Mouse (Mus musculus) heart, embryonic 11.5 days (tissue): ENCODE data around the gene Ctnna3. TPM values are rescaled to one million over a fixed set of nuclear protein-coding genes. Genes with fewer than 3 reads are reported as not detected.

Experiments used
- ATAC-seq: fragments of 200-750 bp; cut with Nextera tagmentation; replicated peaks from 2 replicates; pipeline ENCODE4 v1.8.0; 2017; ENCODE audit warnings: moderate library complexity; ENCODE audit not compliant: insufficient number of reproducible peaks, low FRiP score, low TSS enrichment
- H3K27ac ChIP-seq: fragments of 300-500 bp; sonication (generic); 2 replicates; pipeline ENCODE4 v1.5.1; 2014; ENCODE audit warnings: mild to moderate bottlenecking, low read depth, low read length
- H3K27me3 ChIP-seq: fragments of 300-500 bp; sonication (generic); 2 replicates; pipeline ENCODE4 v1.6.1; 2014; ENCODE audit warnings: mild to moderate bottlenecking, low read length, mixed read lengths; ENCODE audit not compliant: control insufficient read depth, insufficient read depth
- H3K36me3 ChIP-seq: fragments of 300-500 bp; sonication (generic); 2 replicates; pipeline ENCODE4 v1.6.1; 2014; ENCODE audit warnings: mild to moderate bottlenecking, low read length, moderate library complexity, mixed read lengths; ENCODE audit not compliant: control insufficient read depth, insufficient read depth
- H3K4me1 ChIP-seq: fragments of 300-500 bp; sonication (generic); 2 replicates; pipeline ENCODE4 v1.6.1; 2014; ENCODE audit warnings: low read length; ENCODE audit not compliant: control insufficient read depth, insufficient read depth
- H3K4me2 ChIP-seq: fragments of 300-500 bp; sonication (generic); 2 replicates; pipeline ENCODE4 v1.6.1; 2014; ENCODE audit warnings: mild to moderate bottlenecking, moderate library complexity
- H3K4me3 ChIP-seq: fragments of 300-500 bp; sonication (generic); 2 replicates; pipeline ENCODE4 v1.5.1; 2014; ENCODE audit warnings: low read depth, low read length
- H3K9ac ChIP-seq: fragments of 300-500 bp; sonication (generic); 2 replicates; pipeline ENCODE4 v1.6.1; 2014; ENCODE audit warnings: mild to moderate bottlenecking, low read depth, low read length, moderate library complexity
- H3K9me3 ChIP-seq: fragments of 300-500 bp; sonication (generic); replicated peaks from 2 replicates; pipeline ENCODE4 v1.6.1; 2016; ENCODE audit warnings: low read length; ENCODE audit not compliant: control insufficient read depth
- whole genome bisulfite sequencing: fragments of 180-500 bp; shearing (Covaris S2); extraction: QIAGEN DNeasy Blood & Tissue Kit; methylation state at CpG from one replicate; pipeline ENCODE4 v1.1.7; 2014; ENCODE audit not compliant: insufficient replicate concordance; 5-methylcytosine and 5-hydroxymethylcytosine counted together
- polyA plus RNA-seq: library from polyadenylated mRNA; unstranded; fragments of >200 nt; fragmentation: Nextera tagmentation; extraction: Ambion mirVana; gene quantifications from 2 replicates; pipeline ENCODE4 v1.2.1, GENCODE M21; 2014

Ctnna3 gene
- polyA plus RNA-seq, 1 experiment from 2014 or later, result 19.0 TPM

DNA sequence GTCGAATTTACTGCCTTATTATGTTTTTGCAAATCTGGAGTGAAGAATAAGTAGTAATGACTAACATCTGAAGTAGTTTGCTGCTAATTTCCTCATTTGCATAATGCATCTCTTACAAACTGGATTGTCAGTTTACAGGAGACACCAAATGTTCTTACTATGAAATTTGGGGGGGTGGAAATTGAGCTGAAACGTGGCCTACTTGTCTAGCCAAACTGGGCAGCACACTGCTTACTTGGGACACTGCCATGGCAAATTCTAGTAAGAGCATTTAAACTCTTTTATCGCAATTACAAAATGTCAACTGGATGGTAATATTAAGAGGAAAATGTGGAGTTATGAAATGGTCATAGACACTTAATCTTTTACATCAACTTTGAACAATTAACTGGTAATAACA lies 716.6 kb downstream of the Ctnna3 start:
- no peaks in the 10 kb centered on the region for H3K9me3 ChIP-seq
- no peaks in the 10 kb centered on the region for H3K36me3 ChIP-seq
- no peak overlapping the region for H3K4me2 ChIP-seq
- H3K27me3 ChIP-seq, result no peaks in the 10 kb centered on the region
- no peak overlapping the region for H3K27ac ChIP-seq
- no peak overlapping the region for H3K4me3 ChIP-seq
- 77% methylated on average over 3 of the region's 3 CpGs for WGBS
- no peak overlapping the region for H3K9ac ChIP-seq
- no peak for ATAC-seq
- H3K4me1 ChIP-seq, result no peaks in the 10 kb centered on the region

DNA sequence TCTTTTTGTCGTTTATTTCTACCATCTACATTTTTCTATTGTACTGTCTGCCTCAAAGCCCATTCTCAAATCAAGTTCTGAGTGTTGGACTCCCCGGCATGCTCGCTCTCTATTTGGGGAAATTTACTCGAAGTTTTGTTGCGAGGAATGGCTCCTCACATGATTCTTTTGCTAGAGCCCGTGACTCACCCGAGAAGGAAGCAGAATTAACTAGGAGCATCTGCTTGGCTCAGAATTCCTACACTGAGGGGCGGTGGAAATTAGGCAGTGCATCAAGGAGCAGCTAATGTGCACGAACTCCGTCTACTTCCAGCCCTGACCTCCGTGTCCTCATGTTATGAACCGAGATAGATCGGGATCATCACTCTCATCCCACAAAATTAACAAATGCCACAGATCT lies 751.8 kb downstream of the Ctnna3 start:
- Histone ChIP-seq H3K4me2 (no peak overlapping the region), H3K9me3 (no peaks in the 10 kb centered on the region), H3K27ac (no peak overlapping the region), H3K9ac (no peak overlapping the region), H3K4me3 (no peak overlapping the region), H3K4me1 (no peaks in the 10 kb centered on the region), H3K36me3 (no peaks in the 10 kb centered on the region), H3K27me3 (no peaks in the 10 kb centered on the region)
- WGBS, result 88% methylated on average over 13 of the region's 13 CpGs
- no peak for ATAC-seq

DNA sequence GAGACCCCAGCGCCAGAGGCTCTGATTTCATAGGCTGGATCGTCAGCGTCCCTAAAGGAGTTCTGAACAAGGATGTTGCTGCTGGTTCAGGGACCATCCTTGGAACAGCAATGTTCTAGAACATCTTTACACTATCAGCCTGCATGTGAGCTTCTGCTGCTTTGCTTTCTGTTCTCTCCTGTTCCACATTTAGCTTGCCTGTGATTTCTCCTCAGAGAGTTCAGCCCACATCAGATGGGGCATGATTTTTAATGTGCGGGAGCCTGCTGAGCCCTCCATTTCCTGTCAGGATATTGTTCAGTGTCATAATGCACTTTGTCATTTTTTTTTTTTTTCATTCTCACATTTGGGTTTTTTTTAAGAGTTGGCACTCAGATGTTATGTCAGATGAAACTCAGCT lies 752.8 kb downstream of the Ctnna3 start:
- Histone ChIP-seq H3K9me3 (no peaks in the 10 kb centered on the region), H3K36me3 (no peaks in the 10 kb centered on the region), H3K27me3 (no peaks in the 10 kb centered on the region), H3K27ac (no peak overlapping the region), H3K4me1 (no peaks in the 10 kb centered on the region), H3K9ac (no peak overlapping the region), H3K4me2 (no peak overlapping the region), H3K4me3 (no peak overlapping the region)
- no peak for ATAC-seq
- WGBS, result 86% methylated on average over 4 of the region's 4 CpGs

GRCm38 (mm10) chr10:64188046-64188445 lies 758.1 kb downstream of the Ctnna3 start:
- no peak for ATAC-seq
- Histone ChIP-seq H3K36me3 (no peaks in the 10 kb centered on the region), H3K27me3 (no peaks in the 10 kb centered on the region), H3K4me2 (no peak overlapping the region), H3K4me3 (no peak overlapping the region), H3K9ac (no peak overlapping the region), H3K27ac (no peak overlapping the region), H3K4me1 (no peaks in the 10 kb centered on the region), H3K9me3 (no peaks in the 10 kb centered on the region; the same call in 1 of the 2 replicates)
- 90% methylated on average over 3 of the region's 3 CpGs for WGBS

GRCm38 (mm10) chr10:64197584-64197983 lies 767.7 kb downstream of the Ctnna3 start:
- Histone ChIP-seq H3K27ac (no peak overlapping the region), H3K9ac (no peak overlapping the region), H3K4me3 (no peak overlapping the region), H3K27me3 (no peaks in the 10 kb centered on the region), H3K4me1 (no peaks in the 10 kb centered on the region), H3K36me3 (no peaks in the 10 kb centered on the region), H3K4me2 (no peak overlapping the region), H3K9me3 (no peaks in the 10 kb centered on the region)
- ATAC-seq, result no peak
- 83% methylated on average over 1 of the region's 1 CpGs for WGBS

- H3K27ac ChIP-seq, result no peak overlapping the region
- no peak overlapping the region for H3K4me2 ChIP-seq
- 83% methylated on average over 3 of the region's 3 CpGs for WGBS
- no peak overlapping the region for H3K4me3 ChIP-seq
- H3K36me3 ChIP-seq, result no peaks in the 10 kb centered on the region
- H3K4me1 ChIP-seq, result no peaks in the 10 kb centered on the region
- no peaks in the 10 kb centered on the region for H3K27me3 ChIP-seq
- ATAC-seq, result no peak
- no peaks in the 10 kb centered on the region for H3K9me3 ChIP-seq
- no peak overlapping the region for H3K9ac ChIP-seq
These were observed 785.7 kb downstream of the Ctnna3 start for GRCm38 (mm10) chr10:64215632-64216031.

DNA sequence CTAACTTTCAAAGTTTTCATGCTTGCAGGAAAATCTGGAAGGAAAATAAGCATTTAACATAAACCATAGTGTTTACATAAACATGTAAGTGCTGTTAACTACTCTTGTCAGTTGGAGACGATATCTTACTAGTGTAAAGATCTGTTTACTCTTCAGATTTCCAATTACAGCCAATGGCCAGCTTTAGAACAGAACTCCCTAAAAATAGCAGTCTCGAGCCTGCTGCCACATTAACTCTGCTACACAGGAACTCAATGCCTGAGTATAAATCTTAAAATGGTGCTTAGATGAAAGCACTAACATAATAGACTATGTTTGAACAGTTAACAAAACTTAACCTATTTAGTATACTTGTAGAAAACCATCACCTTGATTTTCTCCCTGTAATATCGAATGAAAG lies 793.1 kb downstream of the Ctnna3 start:
- ATAC-seq, result no peak
- Histone ChIP-seq H3K4me2 (peak overlapping the region; percentile 7; the same call in 1 of the 2 replicates), H3K9ac (no peak overlapping the region), H3K4me1 (no peaks in the 10 kb centered on the region), H3K27me3 (no peaks in the 10 kb centered on the region), H3K4me3 (no peak overlapping the region), H3K27ac (no peak overlapping the region), H3K9me3 (no peaks in the 10 kb centered on the region), H3K36me3 (no peaks in the 10 kb centered on the region)
- 35% methylated on average over 3 of the region's 3 CpGs for WGBS

- Histone ChIP-seq H3K9ac (no peak overlapping the region), H3K4me2 (no peak overlapping the region), H3K9me3 (no peaks in the 10 kb centered on the region), H3K36me3 (no peaks in the 10 kb centered on the region), H3K27ac (no peak overlapping the region), H3K4me1 (no peaks in the 10 kb centered on the region), H3K27me3 (no peaks in the 10 kb centered on the region), H3K4me3 (no peak overlapping the region)
- 77% methylated on average over 8 of the region's 9 CpGs for WGBS
- ATAC-seq, result no peak
These were observed 794.1 kb downstream of the Ctnna3 start for GRCm38 (mm10) chr10:64224007-64224406.

DNA sequence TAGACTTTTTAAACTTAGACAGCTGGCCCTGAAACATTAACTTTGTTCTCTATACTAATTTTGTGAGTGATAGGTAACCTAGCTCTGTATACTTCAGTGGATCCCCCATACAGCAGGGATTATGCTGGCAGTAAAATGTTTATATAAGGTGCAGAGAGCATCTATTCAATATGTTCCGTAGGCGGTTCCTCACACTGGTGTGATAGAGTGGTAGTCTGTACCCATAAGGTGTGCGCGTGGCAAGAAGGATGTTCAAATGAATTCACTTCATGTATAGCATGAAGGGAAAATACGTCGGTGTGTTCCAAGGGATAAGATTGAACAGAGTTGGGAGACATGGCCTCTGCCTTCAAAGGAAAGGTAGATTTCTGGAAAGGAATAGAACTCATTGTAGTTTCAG lies 794.5 kb downstream of the Ctnna3 start:
- Histone ChIP-seq H3K36me3 (no peaks in the 10 kb centered on the region), H3K27ac (no peak overlapping the region), H3K9ac (no peak overlapping the region), H3K9me3 (no peaks in the 10 kb centered on the region), H3K4me3 (no peak overlapping the region), H3K27me3 (no peaks in the 10 kb centered on the region), H3K4me2 (no peak overlapping the region), H3K4me1 (no peaks in the 10 kb centered on the region)
- 91% methylated on average over 6 of the region's 6 CpGs for WGBS
- no peak for ATAC-seq
